Mouse (Mus musculus): ENCODE measurements at regions not wholly inside any gene's neighbourhood (a gene's known extent, or its start where the extent isn't known, plus 50 kb on each side); places are given as distances from the start of the nearest gene placed in this dataset.
A peak's percentile ranks its signal among the peaks of the same experiment; 100 is the strongest.
"Not testable (repeated sequence)": the region's sequence is repeated elsewhere in the genome, so short reads cannot be mapped to it uniquely, and the experiment has no call there.

DNA sequence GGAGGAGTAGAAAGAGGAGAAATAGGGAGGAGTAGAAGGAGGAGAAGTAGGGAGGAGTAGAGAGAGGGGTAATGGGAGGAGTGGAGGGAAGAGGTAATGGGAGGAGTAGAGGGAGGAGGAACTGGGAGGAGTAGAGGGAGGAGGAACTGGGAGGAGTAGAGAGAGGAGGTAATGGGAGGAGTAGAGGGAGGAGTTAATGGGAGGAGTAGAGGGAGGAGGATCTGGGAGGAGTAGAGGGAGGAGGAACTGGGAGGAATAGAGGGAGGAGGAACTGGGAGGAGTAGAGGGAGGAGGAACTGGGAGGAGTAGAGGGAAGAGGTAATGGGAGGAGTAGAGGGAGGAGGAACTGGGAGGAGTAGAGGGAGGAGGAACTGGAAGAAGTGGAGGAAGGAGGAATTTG lies 200.0 kb upstream of the Sesn3 start:
- H3K9ac ChIP-seq; ATAC-seq (replicated peaks; ENCODE audit: insufficient number of reproducible peaks, insufficient read depth, low FRiP score, low read depth); H3K27me3 ChIP-seq; H3K4me2 ChIP-seq; H3K36me3 ChIP-seq; H3K4me3 ChIP-seq; H3K9me3 ChIP-seq (replicated peaks); H3K4me1 ChIP-seq (replicated peaks); H3K27ac ChIP-seq: not testable (repeated sequence)

DNA sequence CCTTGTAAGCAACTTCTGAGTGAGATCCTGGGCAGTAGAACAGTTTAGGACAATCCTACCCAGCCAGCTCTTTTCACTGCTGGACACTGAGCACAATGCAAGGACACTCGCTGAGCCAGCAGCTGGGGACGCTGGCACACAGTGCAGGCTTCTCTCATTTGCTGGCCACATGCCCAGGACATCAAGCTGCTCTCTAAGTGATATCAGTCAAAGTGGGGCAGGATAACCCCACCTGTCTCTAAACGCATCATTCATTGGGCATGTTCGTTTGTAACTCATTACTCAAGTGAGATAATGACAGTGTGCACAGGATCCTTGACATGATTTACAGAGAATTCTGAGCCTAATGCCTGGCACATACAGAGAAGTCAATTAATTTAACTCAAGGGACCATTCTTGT lies 199.4 kb upstream of the Sesn3 start:
- Histone ChIP-seq H3K9ac (no peak overlapping the region), H3K4me2 (no peak overlapping the region), H3K36me3 (no peaks in the 10 kb centered on the region), H3K9me3 (replicated peaks) (no peaks in the 10 kb centered on the region), H3K27ac (no peak overlapping the region), H3K4me3 (no peak overlapping the region), H3K27me3 (no peaks in the 10 kb centered on the region), H3K4me1 (replicated peaks) (peaks cover 5% of the 10 kb centered on the region)
- ATAC-seq (replicated peaks; ENCODE audit: insufficient number of reproducible peaks, insufficient read depth, low FRiP score, low read depth) = peak; percentile 77
- WGBS = 22% methylated on average over 4 of the region's 4 CpGs

DNA sequence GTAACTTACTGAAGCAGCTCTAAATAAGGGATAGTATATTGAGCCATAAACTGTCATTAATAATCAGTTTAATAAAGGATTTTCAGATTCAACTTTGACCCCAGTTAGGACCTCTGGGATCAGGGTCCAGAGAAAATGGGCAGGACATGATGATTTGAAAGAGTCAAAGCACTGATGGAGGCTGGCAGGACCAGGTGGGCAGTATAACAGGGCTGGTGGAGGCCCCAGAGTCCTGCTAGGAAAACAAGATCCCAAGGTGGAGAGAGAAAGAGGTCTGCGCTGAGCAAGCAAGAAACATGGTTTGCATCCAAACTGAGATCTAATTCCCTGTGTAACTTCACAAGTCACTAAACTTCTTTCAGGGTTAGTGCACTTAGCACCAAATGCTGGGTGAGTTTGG lies 199.0 kb upstream of the Sesn3 start:
- no peak for ATAC-seq (replicated peaks; ENCODE audit: insufficient number of reproducible peaks, insufficient read depth, low FRiP score, low read depth)
- H3K9me3 ChIP-seq (replicated peaks) = no peaks in the 10 kb centered on the region
- WGBS = 92% methylated on average over 1 of the region's 1 CpGs
- H3K9ac ChIP-seq = no peak overlapping the region
- peaks cover 5% of the 10 kb centered on the region for H3K4me1 ChIP-seq (replicated peaks)
- H3K4me3 ChIP-seq = no peak overlapping the region
- H3K4me2 ChIP-seq = no peak overlapping the region
- H3K27ac ChIP-seq = no peak overlapping the region
- no peaks in the 10 kb centered on the region for H3K36me3 ChIP-seq
- no peaks in the 10 kb centered on the region for H3K27me3 ChIP-seq

DNA sequence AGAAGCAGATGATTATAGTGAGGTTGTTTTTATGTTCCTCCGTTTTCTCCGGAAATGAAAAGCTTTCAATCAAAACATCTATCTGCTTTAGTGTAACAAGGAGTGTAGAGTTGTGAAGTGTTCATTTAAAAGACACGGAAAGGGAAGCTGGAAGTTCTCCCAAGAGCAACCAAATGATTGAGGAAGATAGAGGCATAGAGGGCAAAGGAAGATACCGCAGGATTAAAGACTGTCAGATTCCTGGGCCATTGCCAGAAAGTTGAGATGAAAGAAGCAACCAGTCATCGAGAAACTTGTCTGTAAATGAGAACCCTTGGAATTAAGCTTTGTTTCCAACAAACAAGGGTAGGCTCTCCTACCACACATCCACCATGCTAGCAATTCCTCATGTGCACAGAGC lies 198.1 kb upstream of the Sesn3 start:
- no peak overlapping the region for H3K4me3 ChIP-seq
- no peak for ATAC-seq (replicated peaks; ENCODE audit: insufficient number of reproducible peaks, insufficient read depth, low FRiP score, low read depth)
- H3K27ac ChIP-seq = no peak overlapping the region
- H3K4me2 ChIP-seq = no peak overlapping the region
- no peaks in the 10 kb centered on the region for H3K9me3 ChIP-seq (replicated peaks)
- WGBS = 53% methylated on average over 5 of the region's 5 CpGs
- H3K4me1 ChIP-seq (replicated peaks) = peaks cover 10% of the 10 kb centered on the region
- no peaks in the 10 kb centered on the region for H3K27me3 ChIP-seq
- H3K36me3 ChIP-seq = no peaks in the 10 kb centered on the region
- H3K9ac ChIP-seq = no peak overlapping the region

DNA sequence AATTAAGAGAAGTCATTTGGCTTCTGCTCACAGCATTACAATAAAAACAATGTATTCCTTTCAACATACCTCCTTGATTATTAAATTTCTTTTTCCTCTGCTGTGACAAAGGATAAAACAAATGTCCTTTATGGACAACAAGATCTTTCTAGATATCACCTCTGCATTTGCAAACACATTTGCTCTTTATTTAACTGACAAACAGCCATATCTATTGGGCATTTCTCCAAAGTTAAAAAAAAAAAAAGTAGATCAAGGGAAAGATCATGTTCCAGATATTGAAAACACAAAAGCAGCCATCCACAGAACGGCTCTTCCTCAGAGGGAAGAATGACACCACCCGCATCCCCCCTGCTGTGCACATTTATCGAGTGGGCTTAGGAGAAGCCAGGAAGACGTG lies 193.7 kb upstream of the Sesn3 start:
- ATAC-seq (replicated peaks; ENCODE audit: insufficient number of reproducible peaks, insufficient read depth, low FRiP score, low read depth) = no peak
- H3K27ac ChIP-seq = no peak overlapping the region; the same call in 1 of the 2 replicates
- no peaks in the 10 kb centered on the region for H3K27me3 ChIP-seq
- H3K9me3 ChIP-seq (replicated peaks) = no peaks in the 10 kb centered on the region
- H3K36me3 ChIP-seq = no peaks in the 10 kb centered on the region
- no peak overlapping the region for H3K4me2 ChIP-seq
- peaks cover 6% of the 10 kb centered on the region for H3K4me1 ChIP-seq (replicated peaks)
- 46% methylated on average over 4 of the region's 4 CpGs for WGBS
- H3K9ac ChIP-seq = no peak overlapping the region
- no peak overlapping the region for H3K4me3 ChIP-seq

DNA sequence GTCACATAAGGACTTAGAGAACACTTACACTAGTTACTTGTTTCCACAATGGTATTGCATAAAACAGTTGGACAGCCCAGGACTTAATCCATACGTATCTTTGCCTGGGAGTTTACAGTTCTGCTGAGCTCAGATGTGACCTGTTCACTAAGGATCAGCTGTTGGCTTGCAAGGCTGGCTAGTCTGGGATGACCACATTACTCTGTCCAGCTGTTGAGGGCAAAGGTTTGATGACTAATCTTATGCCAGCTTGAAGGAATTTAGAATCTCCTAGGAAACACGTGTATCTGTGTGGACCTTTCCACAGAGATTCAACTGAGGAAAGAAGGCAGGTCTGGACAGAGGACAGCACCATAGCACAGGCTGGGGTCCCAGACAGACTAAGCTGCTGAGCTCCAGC lies 188.7 kb upstream of the Sesn3 start:
- H3K36me3 ChIP-seq = no peaks in the 10 kb centered on the region
- H3K9me3 ChIP-seq (replicated peaks) = no peaks in the 10 kb centered on the region
- peaks cover 24% of the 10 kb centered on the region for H3K4me1 ChIP-seq (replicated peaks)
- H3K9ac ChIP-seq = no peak overlapping the region
- WGBS = 58% methylated on average over 2 of the region's 2 CpGs
- no peak for ATAC-seq (replicated peaks; ENCODE audit: insufficient number of reproducible peaks, insufficient read depth, low FRiP score, low read depth)
- no peak overlapping the region for H3K4me3 ChIP-seq
- no peaks in the 10 kb centered on the region for H3K27me3 ChIP-seq
- no peak overlapping the region for H3K4me2 ChIP-seq
- H3K27ac ChIP-seq = no peak overlapping the region

DNA sequence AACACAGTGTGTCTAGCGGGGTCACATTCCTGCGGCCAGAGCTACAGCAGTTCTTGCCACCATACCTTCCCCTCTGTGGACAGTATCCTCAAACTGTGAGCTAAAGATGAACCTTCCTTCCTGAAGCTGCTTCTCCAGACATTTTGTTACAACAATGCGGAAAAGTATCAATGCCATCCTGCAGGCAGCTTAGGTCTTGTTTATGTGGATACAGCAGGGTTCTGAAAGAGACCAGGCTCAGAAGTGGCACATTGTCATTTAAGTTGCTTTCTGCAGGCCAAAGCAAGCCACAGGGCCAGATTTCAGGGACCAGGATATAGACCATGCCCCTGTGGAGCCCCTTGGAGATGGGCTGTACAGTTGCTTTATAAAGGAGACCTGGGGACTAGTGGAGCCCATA lies 188.3 kb upstream of the Sesn3 start:
- Histone ChIP-seq H3K9ac (no peak overlapping the region), H3K4me1 (replicated peaks) (peaks cover 20% of the 10 kb centered on the region), H3K27me3 (no peaks in the 10 kb centered on the region), H3K4me2 (no peak overlapping the region), H3K27ac (no peak overlapping the region), H3K36me3 (no peaks in the 10 kb centered on the region), H3K9me3 (replicated peaks) (no peaks in the 10 kb centered on the region), H3K4me3 (no peak overlapping the region)
- no peak for ATAC-seq (replicated peaks; ENCODE audit: insufficient number of reproducible peaks, insufficient read depth, low FRiP score, low read depth)
- WGBS = 76% methylated on average over 3 of the region's 3 CpGs

DNA sequence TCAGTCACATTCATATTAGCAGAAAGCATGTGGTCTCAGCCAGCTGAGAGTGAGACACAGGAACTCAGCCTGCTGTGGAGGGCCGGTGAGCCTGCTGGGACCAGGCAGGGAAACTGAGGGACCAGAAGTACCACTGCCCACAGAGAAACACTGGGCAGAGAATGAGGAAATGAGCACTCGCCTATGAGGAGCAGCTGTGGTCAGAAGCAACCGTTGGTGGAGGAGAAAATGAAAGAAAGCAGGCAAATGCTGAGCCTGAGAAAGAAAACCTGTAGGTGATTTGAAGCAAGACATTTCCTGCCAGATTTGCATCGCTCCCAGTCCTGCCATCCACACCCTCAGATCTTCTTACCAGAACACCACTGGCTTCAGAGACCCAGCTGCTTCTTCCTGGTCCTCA lies 187.0 kb upstream of the Sesn3 start:
- no peaks in the 10 kb centered on the region for H3K36me3 ChIP-seq
- H3K9me3 ChIP-seq (replicated peaks) = no peaks in the 10 kb centered on the region
- no peak for ATAC-seq (replicated peaks; ENCODE audit: insufficient number of reproducible peaks, insufficient read depth, low FRiP score, low read depth)
- peaks cover 20% of the 10 kb centered on the region for H3K4me1 ChIP-seq (replicated peaks)
- WGBS = 63% methylated on average over 4 of the region's 4 CpGs
- no peaks in the 10 kb centered on the region for H3K27me3 ChIP-seq
- H3K27ac ChIP-seq = no peak overlapping the region
- H3K4me3 ChIP-seq = no peak overlapping the region
- H3K9ac ChIP-seq = no peak overlapping the region
- H3K4me2 ChIP-seq = no peak overlapping the region

DNA sequence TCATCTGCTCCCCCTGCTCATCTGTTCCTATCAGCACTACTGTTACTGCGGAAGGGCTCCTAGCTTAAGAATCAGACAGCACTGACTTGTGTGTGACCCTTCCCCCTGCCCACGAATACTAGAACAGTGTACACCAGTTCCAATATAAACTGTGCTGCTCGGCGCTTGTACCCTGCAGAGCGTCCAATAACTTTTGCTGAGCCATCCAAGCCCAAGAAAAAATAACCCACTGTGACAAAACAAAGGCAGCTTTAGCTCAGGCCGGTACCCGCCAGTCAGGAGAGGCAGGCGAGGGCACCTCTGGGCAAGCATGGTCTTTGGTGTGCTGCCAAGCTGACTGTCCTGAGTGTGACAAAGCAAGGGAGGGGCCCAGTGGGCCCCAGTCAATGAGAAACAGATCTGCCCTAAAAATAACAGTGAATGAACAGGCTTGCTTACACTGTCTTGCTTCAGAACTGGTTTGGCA lies 185.0 kb upstream of the Sesn3 start:
- 40% methylated on average over 8 of the region's 8 CpGs for WGBS
- peak; percentile 86 for ATAC-seq (replicated peaks; ENCODE audit: insufficient number of reproducible peaks, insufficient read depth, low FRiP score, low read depth)
- no peak overlapping the region for H3K4me3 ChIP-seq
- peak overlapping the region; percentile 78 for H3K27ac ChIP-seq
- H3K4me2 ChIP-seq = peak overlapping the region; percentile 12; the same call in 1 of the 2 replicates
- peaks cover 25% of the 10 kb centered on the region for H3K4me1 ChIP-seq (replicated peaks)
- H3K9me3 ChIP-seq (replicated peaks) = no peaks in the 10 kb centered on the region
- H3K27me3 ChIP-seq = no peaks in the 10 kb centered on the region
- no peaks in the 10 kb centered on the region for H3K36me3 ChIP-seq
- no peak overlapping the region for H3K9ac ChIP-seq

DNA sequence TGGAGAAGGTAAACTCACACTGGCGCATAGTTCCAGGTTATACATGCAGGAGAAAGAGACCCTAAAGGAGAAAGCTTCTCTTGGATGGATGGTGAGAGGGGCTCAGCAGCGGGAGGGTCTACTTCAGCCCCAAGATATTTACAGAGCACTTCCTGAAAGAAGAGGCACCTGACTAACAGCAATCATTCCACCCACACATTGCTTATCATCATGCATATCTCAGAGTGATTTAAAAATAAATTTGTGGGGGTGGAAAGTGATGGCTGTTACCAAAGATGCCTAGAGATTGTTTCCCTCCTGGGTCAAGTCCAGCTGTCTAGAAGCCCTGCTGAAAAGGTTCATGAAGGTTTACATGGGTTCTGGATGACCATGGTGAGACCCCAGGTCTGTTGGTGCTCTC lies 184.4 kb upstream of the Sesn3 start:
- no peak overlapping the region for H3K9ac ChIP-seq
- no peaks in the 10 kb centered on the region for H3K36me3 ChIP-seq
- no peaks in the 10 kb centered on the region for H3K9me3 ChIP-seq (replicated peaks)
- H3K4me3 ChIP-seq = no peak overlapping the region
- H3K4me2 ChIP-seq = no peak overlapping the region; the same call in 1 of the 2 replicates
- ATAC-seq (replicated peaks; ENCODE audit: insufficient number of reproducible peaks, insufficient read depth, low FRiP score, low read depth) = no peak
- WGBS = 79% methylated on average over 2 of the region's 2 CpGs
- H3K4me1 ChIP-seq (replicated peaks) = peaks cover 25% of the 10 kb centered on the region
- H3K27ac ChIP-seq = peak overlapping the region; percentile 78
- H3K27me3 ChIP-seq = no peaks in the 10 kb centered on the region

DNA sequence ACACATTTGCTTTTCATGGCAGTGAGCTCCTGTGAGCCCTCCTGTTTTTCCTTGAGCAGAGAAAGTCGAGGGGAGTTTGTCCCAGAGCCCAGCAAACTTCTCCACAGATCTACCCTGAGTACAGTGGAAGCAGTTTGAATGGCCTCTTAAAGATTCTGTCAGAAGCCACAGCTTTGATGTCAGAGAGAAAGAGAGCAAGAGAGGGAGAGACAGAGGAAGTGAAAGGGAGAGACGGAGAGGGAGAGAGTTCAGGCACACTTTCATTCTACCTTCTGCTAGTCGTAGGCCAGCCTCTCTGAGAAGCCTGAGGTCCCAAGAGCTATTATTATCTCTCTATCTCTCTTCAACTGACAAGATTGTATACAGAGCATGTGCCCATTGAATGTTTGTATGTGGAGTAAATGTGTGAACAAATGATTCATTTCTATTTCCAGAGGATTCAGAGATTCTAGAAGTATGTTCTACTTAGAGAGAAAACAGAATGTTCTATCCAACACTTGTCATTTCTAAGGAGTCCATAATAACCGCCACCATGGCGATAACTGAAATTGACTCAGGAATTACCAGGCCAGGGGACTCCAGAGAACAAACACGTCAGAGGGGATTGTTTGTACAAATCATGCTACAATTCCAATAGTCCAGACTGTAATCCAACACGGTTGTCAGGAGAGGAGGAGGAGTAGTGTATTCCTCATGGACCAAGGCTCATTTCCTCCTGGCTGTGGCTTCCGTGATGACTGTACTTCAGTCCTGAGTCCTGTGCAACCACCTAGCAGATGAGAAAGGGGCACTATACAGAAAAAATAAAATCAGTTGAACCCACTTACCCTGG lies 183.6 kb upstream of the Sesn3 start:
- no peak for ATAC-seq (replicated peaks; ENCODE audit: insufficient number of reproducible peaks, insufficient read depth, low FRiP score, low read depth)
- H3K4me2 ChIP-seq = no peak overlapping the region
- H3K27me3 ChIP-seq = no peaks in the 10 kb centered on the region
- H3K36me3 ChIP-seq = no peaks in the 10 kb centered on the region
- no peak overlapping the region for H3K9ac ChIP-seq
- H3K4me3 ChIP-seq = no peak overlapping the region
- H3K4me1 ChIP-seq (replicated peaks) = peaks cover 25% of the 10 kb centered on the region
- 69% methylated on average over 8 of the region's 8 CpGs for WGBS
- no peak overlapping the region for H3K27ac ChIP-seq
- no peaks in the 10 kb centered on the region for H3K9me3 ChIP-seq (replicated peaks)

DNA sequence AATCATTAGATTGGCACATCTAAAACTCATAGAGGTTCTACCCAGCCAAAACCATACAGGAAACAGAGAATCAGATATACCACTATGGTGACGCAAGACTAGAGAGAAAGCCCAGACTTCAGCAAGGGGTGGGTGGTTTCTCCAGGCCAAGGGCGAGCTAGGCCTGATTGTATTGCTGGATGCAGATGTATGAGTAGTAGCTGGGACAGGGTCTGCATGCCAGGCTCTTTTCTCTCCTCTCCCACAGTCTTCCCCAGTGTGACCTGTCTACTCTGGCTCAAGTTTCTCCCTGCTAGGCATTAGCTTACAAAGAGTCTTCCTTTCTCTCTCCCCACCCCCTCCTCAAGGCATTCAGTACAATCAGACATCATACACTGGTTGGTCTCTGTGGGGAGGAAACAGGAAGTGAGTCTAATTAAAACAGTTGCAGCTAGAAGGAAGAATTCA lies 181.8 kb upstream of the Sesn3 start:
- no peak overlapping the region for H3K9ac ChIP-seq
- H3K4me3 ChIP-seq = no peak overlapping the region
- H3K36me3 ChIP-seq = no peaks in the 10 kb centered on the region
- no peak overlapping the region for H3K4me2 ChIP-seq
- 58% methylated on average over 2 of the region's 2 CpGs for WGBS
- no peak; the same call in 1 of the 2 replicates for ATAC-seq (replicated peaks; ENCODE audit: insufficient number of reproducible peaks, insufficient read depth, low FRiP score, low read depth)
- peaks cover 25% of the 10 kb centered on the region for H3K4me1 ChIP-seq (replicated peaks)
- H3K9me3 ChIP-seq (replicated peaks) = no peaks in the 10 kb centered on the region
- H3K27me3 ChIP-seq = no peaks in the 10 kb centered on the region
- peak overlapping the region; percentile 40; the same call in 1 of the 2 replicates for H3K27ac ChIP-seq
